Mouse (Mus musculus): Measurements from ENCODE around the gene Chrna1.

Gene Chrna1

DNA sequence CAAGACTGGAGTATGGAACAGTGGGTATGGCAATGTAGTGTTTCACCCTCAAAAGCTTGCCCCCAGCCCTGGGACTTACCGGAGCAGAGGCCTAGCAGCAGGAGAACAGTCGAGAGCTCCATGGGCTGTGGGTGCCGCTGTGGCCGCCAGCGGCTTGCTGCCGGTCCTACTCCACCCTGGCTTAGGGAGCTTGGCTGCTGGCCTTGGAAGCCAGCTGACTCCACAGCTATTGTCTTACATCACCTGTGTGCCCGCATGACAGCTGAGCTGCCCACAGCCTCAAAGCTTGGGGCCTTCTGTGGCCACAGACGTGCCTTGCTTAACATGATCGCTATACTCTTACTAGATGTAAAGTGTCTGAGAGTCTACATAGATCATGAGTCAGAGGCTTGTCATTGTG lies at the start of gene Chrna1:
Gene Chrna1, minus strand, starts transcription at position 173 of the 400 bp plus-strand sequence.
- DNase-seq: no peak

- no peak for DNase-seq
Observed at GRCm38 (mm10) chr2:73618486-73619052, 38.4 kb upstream of the Chrna1 start.

- no peak for DNase-seq
Observed at GRCm38 (mm10) chr2:73616434-73617057, 36.4 kb upstream of the Chrna1 start.

GRCm38 (mm10) chr2:73615456-73615855 lies 35.3 kb upstream of the Chrna1 start:
- DNase-seq: no peak

GRCm38 (mm10) chr2:73614303-73614702 lies 34.2 kb upstream of the Chrna1 start:
- no peak for DNase-seq

DNA sequence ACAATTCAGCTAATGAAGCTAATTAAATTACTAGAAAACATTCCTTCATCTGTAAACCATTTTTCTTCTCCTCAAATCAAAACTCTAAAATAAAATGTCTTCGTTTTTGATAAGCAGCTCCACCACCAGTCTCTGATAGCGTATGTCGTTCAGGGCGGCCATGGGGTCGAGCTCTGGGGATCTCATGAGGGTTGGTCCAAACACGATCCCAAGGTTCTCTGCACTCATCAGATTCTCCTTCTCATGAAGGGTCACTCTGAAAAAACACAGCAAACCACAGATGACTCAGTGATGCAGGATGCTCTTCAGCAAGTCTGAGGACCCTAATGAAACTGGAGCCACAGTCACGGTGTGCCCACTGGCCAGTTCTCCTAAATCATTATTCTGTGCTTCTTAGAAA lies 32.8 kb upstream of the Chrna1 start:
- no peak for DNase-seq

DNA sequence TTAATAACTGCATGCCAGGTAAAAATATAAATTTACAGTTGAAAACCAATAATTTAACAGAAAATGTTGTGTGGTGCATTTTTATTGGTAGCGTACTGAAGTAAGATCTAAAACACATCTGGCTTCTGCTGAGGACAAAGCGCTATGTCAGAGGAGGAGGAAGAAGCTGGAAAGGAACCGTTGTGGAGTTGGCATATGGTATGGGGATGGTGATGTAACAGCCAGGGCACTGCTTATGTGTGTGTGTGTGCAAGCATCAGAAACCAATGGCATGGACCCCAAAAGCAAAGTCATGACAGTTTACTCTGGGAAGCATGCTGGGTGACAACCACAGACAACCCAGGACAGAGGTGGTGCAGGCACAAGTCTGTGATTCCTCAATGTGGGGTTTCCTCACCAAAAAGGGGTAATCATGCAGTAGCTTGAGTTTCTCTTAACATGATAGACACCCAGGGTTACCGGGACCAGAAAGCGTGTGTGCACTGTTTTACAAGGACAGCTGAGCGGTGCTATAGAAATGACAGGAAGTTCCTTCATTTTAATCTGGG lies 32.3 kb upstream of the Chrna1 start:
- no peak for DNase-seq

- no peak for DNase-seq
Observed at GRCm38 (mm10) chr2:73611798-73612197, 31.7 kb upstream of the Chrna1 start.

GRCm38 (mm10) chr2:73609724-73610210 lies 29.6 kb upstream of the Chrna1 start:
- DNase-seq: no peak

GRCm38 (mm10) chr2:73609067-73609723 lies 29.1 kb upstream of the Chrna1 start:
- DNase-seq: no peak

GRCm38 (mm10) chr2:73608391-73608790 lies 28.3 kb upstream of the Chrna1 start:
- DNase-seq: no peak

DNA sequence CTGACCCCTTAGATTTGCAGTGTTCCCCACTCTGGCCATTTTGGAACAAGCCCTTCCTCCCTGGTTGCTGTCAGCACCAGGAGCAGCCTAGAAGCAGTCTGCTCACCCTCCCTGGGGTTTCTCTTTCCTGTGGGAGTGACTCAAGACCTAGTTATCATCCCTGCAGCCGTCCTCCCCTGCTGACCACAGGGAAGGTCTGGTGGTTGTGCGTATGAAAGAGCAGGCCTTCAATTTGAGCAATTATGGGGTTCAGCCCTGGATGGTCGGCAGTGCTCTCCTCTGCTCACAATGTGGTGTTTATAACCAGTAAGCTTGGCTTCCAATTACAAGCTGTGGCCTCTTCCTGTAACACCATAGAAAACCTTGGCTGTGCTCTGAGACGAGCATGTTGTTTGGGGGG lies 27.5 kb upstream of the Chrna1 start:
- DNase-seq: no peak

DNA sequence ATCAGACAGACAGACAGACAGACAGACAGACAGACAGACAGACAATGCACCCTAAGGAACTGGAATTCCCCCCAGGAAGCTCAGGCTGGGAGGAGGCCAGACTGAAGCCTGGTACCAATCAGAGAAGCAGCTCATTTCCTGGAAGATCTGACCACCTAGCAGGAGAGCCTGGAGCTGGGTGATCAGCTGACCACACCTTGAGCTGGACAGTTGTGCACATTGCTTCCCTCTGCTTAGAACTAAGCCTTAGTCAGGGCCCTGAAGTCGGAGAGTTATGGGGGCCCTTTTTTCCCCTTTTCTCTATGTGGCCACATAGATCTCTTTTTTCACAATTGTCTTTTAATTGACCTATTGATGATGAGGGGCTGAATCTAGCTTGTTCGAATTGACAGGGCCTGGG lies 27.0 kb upstream of the Chrna1 start:
- no peak for DNase-seq

DNA sequence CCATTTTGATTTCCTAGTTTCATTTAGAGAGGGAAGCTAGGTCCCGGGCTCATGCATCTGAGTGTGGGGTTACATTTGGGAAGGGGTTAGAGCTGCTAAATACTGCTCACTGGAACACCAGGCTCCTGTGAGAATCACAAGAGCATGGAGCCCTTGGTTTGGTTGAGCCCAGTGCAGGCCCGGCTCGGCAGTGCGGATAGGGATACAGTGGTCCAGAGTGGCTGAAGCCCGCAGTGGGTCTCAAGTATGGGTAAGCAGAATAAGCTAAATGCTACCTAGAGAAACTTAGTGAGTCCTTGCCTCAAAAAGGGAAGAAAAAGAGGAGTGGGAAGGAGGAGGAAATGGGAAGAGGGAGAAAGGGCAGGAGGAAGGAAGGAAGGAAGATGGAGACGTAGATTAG lies 26.5 kb upstream of the Chrna1 start:
- DNase-seq: no peak

DNA sequence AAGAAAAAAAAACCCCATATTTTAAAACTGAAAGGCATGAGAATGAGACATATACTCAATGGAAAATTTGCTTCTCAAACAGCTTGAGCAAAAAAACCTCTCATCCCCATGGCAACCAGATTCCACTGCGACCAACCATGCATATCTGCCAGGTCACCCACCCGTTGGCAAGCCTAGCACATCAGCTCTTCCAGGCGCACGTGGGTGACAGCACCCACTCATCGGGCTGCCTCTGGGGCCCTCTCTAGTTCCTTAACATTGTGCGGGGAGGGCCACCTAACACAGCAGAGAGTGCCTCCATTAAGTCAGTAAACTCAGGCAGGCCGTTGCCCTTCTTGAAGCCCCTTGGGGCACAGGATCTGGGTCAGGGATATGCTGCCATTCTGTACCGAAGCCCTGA lies 24.9 kb upstream of the Chrna1 start:
- DNase-seq: peak in 1 of 2 experiments; percentile 30

DNA sequence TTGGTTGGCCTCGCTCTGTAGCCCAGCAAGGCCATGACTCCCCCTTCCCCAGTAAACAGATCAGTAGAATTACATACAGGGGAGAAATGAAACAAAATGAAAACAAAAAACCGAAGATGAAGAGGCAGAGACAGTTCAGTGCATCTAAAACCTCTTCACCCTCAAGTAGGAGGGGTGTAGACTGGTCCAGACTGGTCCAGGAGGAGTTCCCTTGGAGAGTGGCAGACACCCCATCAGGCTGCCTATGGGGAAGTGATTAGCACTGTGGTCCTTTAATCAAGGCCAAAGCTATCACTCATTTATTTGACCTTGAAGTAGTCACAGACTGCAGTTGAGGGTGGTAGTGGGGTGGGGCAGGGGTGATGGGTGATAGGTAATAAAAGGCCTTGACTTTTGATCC lies 24.4 kb upstream of the Chrna1 start:
- no peak for DNase-seq

DNA sequence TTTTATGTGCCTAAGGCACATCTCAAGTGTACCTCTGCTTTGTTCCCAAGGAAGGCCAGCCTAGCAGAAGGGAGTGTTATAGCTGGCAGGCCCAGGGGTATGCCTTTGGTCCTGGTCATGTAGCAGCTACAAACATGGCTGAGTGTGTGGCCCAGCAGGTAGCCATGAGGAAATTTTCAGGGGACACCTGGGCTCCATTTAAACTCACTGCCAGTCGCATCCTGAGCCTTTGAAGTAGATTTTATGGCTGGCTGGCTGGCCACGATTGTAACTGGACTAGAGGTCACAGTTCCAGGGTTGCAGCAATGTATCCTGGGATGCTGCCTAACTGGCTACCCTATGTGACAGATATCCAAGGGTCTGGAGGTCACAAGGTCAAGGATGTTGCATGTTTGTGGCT lies 20.5 kb upstream of the Chrna1 start:
- DNase-seq: no peak

DNA sequence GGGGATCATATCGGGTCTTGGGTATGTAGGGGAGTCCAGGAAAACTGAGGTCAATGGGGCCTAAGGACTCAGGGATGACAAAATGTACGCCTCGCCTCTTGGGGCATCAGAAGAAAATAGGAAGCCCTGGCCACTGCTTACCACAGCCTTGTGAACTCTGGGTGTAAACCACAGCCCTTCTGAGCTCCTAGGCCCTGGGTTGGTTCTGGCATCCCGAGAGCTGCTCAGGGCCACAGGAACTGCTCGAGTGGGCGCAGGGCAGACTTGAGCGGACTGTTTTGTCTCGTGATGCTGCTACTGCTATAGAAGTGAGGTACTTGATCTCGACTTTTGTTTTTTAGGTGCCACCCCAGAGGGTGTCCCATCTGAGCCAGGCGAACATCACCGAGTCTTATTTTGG lies 17.6 kb upstream of the Chrna1 start:
- DNase-seq: no peak

GRCm38 (mm10) chr2:73596786-73597185 lies 16.6 kb upstream of the Chrna1 start:
- DNase-seq: no peak

GRCm38 (mm10) chr2:73596326-73596725 lies 16.2 kb upstream of the Chrna1 start:
- no peak for DNase-seq

DNA sequence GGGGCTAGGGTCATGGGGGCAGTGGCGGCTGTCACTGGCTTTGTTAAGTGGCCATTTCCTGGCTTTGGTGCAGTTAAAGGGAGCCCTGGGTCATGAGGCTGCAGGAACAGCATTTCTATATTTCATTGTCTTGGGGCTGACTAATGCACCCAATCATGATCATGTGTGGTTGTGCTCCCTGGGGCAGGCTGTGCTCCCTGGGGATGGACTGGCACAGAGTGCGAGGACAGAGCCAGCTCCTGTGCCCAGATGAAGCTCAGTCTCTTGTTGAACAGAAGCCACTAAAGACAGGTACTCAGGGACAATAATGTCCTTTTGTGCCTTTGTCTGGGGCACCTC lies 12.9 kb upstream of the Chrna1 start:
- no peak for DNase-seq

DNA sequence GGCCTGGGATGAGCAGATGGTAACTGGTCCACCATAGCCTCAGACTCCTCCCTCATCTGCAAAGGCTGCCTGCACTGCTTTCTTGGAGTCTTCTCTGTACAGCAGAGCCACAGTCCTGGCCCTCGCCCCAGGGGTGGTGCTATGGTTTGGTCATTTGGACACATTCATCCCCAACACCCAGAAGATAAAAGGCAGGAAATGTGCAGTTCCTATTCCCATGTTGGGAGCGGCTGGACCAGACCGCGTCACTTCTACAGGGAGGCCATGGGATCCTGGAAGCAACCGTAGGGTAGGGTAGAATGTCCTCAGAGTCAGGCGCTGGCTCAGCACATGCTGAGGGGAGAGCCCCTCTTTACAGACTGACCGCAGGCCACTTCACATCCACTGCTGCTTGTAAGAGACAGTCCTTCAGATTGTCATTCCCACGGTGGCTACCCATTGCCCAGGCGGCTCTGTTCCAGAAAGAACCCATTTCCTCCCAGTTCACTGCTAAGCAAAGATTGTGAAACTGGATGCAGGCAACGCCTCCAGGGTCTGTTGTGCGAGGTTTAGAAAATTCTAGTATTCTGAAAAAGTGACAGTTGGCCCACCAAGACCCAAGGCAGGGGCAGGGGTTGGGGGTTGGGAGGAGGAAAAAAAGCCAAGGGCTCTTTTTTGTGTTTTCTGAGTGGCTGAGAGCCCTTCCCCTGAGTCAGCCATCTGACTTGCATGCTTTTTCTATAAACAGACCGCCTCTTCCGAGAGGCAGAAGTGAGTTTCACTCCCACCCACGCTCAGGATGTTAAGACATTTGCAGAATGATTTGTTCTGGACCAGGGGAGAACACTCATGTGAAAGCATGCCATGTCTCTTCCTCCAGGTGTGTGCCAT lies 12.3 kb upstream of the Chrna1 start:
- DNase-seq: no peak

- no peak for DNase-seq
Observed at GRCm38 (mm10) chr2:73591246-73591645, 11.1 kb upstream of the Chrna1 start.
